Mouse (Mus musculus): ENCODE results near the gene Pcsk2.

The Pcsk2 gene

DNA sequence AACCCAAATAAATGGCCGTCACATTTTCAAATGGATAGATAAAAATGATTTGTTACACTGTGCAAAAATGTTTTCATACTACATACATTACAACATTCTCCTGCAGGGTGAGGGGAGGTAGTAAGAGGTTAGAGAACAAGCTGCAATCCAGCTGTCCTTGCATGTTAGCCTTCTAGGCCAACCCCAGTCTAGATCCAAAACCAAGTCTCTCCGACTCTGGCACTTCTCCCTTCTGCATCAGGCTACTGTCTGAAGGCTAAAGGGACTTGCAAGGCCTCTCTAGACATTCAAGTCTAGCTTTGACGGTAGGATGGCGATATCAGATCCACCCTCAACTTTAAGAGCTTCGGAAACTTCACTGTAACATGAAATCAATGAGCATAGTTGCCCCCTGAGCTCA is 196.5 kb downstream of the Pcsk2 start:
- no peak for TF ChIP-seq GATA4 (IDR thresholded peaks at IDR 0.05; ENCODE audit: insufficient replicate concordance, low read length)

DNA sequence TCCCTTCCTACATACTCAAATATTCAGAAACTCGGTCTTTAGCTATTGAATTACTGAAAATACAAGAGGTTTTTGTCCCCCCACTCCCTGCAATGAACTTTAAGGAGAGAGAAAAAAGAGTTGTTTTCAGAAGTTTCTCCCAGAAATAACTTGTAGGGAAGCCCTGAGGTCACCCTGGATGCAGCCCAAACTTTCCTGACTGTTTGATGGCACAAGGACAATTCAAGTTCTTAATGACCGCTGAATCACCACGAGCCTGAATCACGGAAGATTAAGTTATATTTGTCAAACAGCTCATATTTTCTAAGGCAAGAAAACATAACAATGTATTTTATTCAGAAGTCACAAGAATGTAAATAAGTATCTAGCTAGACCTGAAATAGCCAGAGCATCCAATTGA is 197.1 kb downstream of the Pcsk2 start:
- TF ChIP-seq GATA4 (IDR thresholded peaks at IDR 0.05; ENCODE audit: insufficient replicate concordance, low read length), result no peak

DNA sequence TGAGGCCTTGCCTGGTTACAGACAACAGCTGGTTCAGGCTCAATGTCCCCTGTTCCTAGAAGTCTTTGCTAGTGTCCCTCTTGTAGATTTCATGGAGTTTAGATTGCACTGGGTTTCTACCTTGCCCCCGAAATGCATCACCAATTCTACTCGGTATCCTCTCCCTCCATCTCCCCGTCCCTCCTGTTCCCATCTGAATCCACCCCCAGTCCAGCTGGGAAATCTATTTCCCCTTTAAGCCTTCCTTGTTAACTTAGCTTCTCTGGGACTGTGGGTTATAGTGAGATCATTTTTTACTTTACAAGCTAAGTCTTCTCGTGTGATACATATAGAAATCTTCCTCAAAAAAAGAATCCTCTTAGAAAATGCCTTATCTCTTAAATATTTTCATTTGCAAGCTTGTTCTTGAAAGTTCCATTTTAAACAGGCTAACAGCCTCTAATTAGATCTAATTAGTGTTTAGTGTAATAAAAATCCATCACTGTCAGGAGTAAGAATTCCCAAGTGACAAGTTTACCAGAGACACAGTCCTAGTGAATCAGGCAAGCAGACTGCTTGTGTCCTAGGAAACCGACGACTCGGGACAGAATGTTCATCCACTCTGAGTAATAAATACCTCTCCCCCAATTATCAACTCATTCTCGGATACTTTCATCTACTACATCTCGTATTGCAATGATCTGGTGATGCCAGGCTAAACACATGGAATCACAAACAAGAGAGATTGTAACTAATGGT is 206.3 kb downstream of the Pcsk2 start:
- TF ChIP-seq GATA4 (IDR thresholded peaks at IDR 0.05; ENCODE audit: insufficient replicate concordance, low read length), result no peak

DNA sequence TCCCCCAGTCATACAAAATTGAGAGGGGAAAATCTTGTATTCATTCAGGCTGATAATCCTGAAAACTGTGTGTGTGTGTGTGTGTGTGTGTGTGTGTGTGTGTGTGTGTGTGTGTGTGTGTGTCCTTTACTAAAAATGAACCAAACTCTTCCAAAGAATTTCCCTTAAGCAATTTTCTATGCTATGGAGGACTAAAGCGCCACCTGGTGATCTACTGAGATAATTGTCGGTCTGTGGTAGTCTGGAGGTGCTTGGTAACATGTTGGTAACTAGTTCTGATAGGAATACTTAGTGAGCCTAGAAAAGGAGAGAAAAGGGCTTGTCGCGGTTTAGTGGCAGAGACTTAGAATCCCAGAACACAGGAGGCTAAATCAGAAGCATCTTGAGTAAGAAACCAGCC is 230.5 kb downstream of the Pcsk2 start:
- TF ChIP-seq GATA4 (IDR thresholded peaks at IDR 0.05; ENCODE audit: insufficient replicate concordance, low read length), result no peak

DNA sequence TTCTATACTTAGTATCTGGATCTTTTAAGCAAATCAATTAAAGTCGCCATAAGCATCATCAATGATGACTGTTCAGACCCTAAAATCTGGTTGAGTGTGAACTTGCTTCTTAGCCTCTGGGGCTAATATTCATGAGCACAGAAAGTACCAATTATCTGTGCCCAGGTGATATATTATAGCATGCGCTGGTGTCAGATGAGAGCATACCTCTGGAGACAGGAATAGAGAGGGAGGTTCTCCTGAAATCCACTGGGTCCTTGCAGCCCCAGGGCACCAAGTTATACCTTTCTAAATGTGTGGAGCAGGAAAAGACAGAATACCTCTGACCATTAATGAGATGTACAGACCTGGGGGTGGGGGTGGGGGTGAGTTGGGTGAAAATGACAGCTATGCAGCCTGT is 234.4 kb downstream of the Pcsk2 start:
- no peak for TF ChIP-seq GATA4 (IDR thresholded peaks at IDR 0.05; ENCODE audit: insufficient replicate concordance, low read length)

DNA sequence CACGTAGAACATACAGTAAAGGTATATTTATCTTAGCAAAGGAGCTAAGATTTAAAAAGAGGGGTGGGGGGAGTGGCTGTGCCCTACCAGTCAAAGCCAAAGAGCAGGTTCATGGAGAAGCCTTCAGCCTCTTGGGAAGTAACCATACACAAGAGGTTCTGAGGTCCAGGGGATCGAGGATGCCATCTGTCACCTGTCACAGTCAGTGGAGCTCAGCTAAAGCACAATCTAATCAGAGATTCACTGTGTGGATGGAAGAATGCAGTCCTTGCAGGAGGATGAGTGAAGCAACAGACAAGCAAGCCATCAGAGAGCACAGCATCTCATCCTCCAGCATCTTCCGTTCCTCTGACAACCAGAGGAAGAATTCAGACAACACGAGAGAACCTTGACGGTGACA is 244.0 kb downstream of the Pcsk2 start:
- no peak for TF ChIP-seq GATA4 (IDR thresholded peaks at IDR 0.05; ENCODE audit: insufficient replicate concordance, low read length)

DNA sequence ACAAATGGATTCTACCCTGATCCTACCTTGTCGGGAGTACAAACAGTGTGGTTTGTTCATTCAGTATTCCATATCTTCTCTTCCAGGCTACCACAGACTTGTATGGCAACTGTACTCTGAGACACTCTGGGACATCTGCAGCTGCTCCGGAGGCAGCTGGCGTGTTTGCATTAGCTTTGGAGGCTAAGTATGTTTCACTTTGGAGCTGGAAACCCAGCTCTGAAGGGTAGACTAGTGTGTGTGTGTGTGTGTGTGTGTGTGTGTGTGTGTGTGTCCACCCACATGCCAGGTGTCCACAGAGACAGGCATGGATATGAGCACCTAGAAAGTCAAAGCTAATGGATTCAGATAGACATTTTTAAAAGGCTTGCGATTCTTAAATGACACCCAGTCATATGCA is 249.9 kb downstream of the Pcsk2 start:
- no peak for TF ChIP-seq GATA4 (IDR thresholded peaks at IDR 0.05; ENCODE audit: insufficient replicate concordance, low read length)

DNA sequence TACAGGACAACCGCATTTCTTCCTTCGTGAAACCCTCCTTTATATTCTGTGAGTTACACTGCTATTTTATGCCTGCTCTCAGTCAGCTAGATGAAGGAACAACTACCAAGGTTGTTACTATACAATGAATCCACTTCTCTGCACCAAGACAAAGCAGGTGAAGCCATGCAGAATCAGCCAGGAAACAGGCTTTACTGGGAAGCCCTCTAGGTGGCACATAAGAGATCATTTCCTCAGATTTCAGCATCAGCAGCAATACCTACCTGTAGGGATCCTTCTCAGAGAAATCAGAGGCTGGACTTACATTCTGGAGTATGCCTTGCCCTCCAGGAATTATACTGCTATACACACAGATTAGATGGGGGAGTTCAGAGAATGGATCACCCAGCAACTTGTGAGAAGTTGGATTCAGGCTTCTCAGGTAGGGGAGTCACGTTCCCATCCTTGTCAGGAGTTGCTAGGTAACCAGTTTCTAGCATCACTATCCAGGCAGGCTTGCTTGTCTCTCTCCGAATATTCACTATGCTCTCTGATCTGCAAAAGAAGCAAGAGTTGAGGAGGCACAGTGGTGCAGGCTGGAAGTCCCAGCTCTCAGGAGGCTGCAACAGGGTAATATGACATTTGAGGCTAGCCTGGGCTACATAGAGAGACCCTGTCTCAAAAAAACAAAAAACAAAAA is 250.5 kb downstream of the Pcsk2 start:
- TF ChIP-seq GATA4 (IDR thresholded peaks at IDR 0.05; ENCODE audit: insufficient replicate concordance, low read length), result no peak

DNA sequence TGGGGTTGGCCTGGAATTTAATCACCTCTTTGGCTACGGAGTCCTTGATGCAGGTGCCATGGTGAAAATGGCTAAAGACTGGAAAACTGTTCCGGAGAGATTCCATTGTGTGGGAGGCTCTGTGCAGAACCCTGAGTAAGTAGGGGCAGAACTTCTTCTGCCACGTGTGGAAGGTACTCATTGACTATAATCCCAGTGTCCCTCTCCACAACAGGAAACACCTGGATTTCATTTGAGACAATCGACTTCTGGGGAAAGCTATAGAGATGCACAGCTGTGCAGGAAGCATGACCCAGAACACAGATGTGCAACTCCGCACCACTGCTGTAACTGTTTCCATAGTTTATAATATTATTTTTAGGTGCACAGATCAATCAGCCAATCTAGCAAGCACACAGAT is 255.1 kb downstream of the Pcsk2 start:
- no peak for TF ChIP-seq GATA4 (IDR thresholded peaks at IDR 0.05; ENCODE audit: insufficient replicate concordance, low read length)

DNA sequence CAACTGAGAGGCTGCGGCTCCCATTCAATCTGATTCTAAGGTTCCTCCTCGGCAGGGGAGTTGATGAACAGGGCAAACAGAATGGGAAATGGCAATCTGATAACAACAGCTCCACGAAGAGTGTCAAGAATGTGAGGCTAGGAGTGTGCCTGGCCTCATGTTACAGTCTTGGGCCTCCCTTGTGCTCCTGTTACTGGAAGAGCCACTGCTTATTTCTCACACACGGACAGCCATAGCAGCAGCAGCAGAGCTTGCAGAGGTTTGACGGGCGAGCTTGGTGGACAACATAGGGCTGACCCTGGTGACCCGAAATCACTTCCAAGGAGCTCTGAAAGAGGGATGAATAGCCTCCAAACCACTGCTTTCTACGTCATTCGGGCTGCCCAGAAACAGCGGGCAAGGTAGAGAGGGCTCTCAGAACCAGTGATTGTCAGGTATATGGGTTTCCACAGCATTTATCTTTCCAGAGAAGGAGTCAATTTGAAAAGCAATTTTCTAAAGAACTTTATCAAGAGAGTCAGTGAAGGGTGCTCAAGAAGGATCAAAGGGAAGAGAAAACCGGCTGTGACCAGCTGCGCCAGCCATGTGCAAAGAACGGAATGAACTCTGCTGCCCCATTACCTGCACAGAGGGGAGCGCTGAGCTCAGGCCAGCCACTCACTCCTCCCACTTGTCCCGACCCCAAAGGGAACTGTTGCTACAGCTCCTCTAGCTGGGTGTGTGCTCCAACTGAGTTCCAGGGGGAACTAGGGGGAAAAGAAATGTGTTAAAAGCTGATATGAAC is 260.4 kb downstream of the Pcsk2 start:
- TF ChIP-seq GATA4 (IDR thresholded peaks at IDR 0.05; ENCODE audit: insufficient replicate concordance, low read length), result no peak

DNA sequence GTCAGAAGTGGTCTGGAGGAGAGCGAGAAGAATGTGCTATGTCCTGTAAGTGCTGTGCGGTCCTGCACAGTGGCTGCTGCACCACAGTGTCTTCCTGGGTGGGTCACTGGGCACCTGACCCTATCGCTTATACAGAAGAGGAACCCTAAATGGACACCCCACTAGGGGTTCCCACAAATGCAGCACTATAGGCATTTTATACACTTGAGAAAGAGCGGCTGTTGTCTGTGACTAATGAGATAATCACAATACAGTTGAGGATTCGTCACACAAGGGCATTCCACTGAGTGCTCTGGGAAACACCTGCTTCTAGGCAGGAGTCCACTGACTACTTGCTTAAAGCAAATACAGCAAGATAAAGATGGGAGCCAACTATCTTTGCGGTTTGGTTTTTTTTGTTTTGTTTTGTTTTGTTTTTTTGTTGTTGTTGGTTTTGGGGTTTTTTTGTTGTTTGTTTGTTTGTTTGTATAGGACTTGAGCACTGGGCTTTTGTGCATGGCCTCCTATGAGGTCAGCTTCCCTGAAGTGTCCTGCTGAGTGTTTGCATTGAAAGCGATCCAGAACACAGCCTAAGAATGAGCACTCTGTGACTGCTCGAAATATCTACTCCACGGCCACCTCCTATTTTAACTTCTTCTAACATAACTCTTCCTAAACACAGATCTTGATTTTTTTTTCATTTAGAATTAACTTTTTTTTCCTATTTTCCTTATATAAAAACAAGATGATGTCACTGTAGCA is 261.1 kb downstream of the Pcsk2 start:
- TF ChIP-seq GATA4 (IDR thresholded peaks at IDR 0.05; ENCODE audit: insufficient replicate concordance, low read length), result no peak

DNA sequence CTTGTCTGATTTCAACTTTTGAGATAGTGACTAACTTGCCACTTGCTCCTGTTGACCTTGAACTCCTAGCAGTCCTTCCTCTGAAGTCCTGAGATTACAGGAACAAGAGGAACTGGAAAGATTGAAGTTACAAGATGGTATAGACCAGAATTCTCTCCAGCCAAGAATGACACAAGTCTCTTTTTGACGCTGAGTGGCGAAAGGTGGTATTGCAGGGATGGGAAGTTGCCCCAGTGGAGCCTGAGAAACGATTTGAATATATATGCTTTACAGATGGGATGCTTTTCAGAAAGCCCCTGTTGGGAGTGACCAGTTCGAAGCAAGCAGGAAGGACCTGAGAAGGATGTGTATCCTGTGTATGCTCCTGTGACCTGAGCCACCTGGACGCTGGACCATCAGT is 262.8 kb downstream of the Pcsk2 start:
- no peak for TF ChIP-seq GATA4 (IDR thresholded peaks at IDR 0.05; ENCODE audit: insufficient replicate concordance, low read length)

DNA sequence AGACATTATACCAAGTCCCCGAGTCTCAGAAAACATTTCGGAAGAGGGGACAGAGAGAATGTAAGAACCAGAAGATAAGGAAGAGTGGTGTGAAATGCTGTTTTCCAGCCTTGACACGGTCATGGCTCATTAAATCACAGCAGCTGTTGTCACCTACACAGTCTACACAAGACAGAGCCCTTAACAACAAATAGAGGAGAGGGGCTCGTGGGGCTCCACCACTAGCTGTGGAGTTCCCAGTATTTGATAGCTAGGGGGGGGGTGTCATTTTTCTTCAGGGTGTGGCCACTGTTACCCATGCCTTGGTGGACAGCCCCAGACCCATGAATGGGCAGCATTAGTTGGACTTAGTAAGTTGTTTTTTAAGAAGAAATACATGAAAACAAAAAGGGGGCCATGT is 266.3 kb downstream of the Pcsk2 start:
- no peak for TF ChIP-seq GATA4 (IDR thresholded peaks at IDR 0.05; ENCODE audit: insufficient replicate concordance, low read length)

DNA sequence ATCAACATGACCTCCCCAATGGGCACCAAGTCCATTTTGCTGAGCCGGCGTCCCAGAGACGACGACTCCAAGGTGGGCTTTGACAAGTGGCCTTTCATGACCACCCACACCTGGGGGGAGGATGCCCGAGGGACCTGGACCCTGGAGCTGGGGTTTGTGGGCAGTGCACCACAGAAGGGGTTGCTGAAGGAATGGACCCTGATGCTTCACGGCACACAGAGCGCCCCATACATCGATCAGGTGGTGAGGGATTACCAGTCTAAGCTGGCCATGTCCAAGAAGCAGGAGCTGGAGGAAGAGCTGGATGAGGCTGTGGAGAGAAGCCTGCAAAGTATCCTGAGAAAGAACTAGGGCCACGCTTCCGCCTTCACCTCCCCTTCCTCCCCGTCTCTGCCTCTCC is 267.5 kb downstream of the Pcsk2 start:
- TF ChIP-seq GATA4 (IDR thresholded peaks at IDR 0.05; ENCODE audit: insufficient replicate concordance, low read length), result no peak

DNA sequence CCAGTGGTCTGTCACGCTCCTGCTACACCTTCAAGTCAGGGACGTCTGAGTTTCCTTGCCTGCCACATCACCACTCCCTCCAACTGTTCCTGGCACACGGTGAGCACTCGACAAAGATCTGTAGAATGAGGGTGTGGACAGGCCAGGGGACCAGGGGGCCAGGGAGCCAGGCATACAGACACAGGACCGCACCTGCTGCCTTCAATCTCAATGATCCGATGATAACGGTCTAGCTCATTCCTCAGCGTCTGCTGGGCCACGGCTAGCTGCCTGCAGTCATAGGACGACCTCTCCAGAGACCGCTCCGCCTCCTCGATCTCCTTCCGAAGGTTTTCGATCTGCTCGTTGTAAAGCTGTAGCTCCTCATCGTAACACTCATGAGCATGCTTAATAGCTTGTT is 285.7 kb downstream of the Pcsk2 start:
- TF ChIP-seq GATA4 (IDR thresholded peaks at IDR 0.05; ENCODE audit: insufficient replicate concordance, low read length), result no peak

Data from liver, adult (tissue).